Comparison of ENCODE assay signal across 8 mouse cellular contexts in the genomic region with DNA sequence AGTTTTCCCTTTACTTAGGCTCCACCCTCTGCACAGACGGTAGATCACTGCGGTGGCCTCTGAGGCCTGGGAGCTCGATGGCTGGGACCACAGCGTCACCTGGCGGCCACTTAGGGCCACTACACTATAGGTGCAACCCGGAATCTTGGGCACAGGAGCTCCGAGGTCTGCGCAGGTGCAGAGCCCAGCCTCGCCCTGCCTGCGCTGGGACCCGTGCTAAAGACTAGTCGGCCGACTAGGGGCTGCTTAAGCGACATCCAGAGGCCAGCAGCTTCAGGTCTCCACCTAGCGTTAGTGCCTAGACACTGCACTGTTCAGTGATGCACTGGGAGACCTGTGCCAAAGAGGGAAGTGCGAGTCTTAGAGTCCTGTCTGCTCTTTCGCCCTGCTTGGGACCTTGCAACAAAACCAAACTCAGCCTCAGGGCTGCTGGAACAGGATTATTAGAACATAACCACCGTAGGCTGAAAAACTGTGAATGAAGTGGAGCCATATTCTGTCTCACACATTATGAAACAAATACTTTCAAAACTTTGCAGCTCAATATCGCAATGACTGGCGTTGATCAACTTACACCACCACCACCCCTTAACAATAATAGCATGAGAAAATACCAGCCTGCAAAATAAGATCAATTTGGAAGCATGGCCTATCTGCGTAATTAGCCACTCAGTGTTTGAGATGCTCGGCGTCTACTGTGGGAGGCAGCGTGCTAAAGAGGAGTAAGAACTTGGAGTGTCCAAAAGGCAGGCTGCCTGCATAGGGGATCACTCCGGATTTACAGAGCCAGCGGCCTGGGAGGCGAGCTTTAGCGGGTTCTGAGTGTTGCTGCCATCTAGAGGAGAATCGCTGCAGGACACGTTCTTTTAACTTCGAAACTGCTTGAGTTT. TPM values are rescaled to one million over a fixed set of nuclear protein-coding genes. Genes with fewer than 3 reads are reported as not detected.
DNase-seq lines count a peak whose midpoint lies in the region; ATAC-seq and TF ChIP-seq lines count a peak whose summit lies in the region.

No protein-coding gene starts in this region.

- peak overlapping the region; percentile 52 for H3K4me2 ChIP-seq in heart, embryonic 11.5 days
- peak overlapping the region; percentile 44 for H3K4me2 ChIP-seq in kidney, embryonic 16.5 days (replicated peaks; ENCODE audit: low read depth, low read length)

- no peaks in the 10 kb centered on the region for H3K36me3 ChIP-seq in erythroblast, embryonic 14.5 days (ENCODE audit: control insufficient read depth)
- no peaks in the 10 kb centered on the region for H3K36me3 ChIP-seq in heart, embryonic 11.5 days (ENCODE audit: control insufficient read depth, insufficient read depth, low read length)
- H3K36me3 ChIP-seq in kidney, embryonic 16.5 days (ENCODE audit: insufficient read depth, low read length), result no peaks in the 10 kb centered on the region
- no peaks in the 10 kb centered on the region for H3K36me3 ChIP-seq in liver, adult 2 months (ENCODE audit: control insufficient read depth, insufficient read depth, low read length)

- H3K9ac ChIP-seq in heart, embryonic 11.5 days (ENCODE audit: low read depth, low read length), result no peak overlapping the region
- peak overlapping the region; percentile 35; the same call in 1 of the 2 replicates for H3K9ac ChIP-seq in kidney, embryonic 16.5 days (replicated peaks; ENCODE audit: low read length)
- no peak overlapping the region for H3K9ac ChIP-seq in liver, adult 2 months (ENCODE audit: low read depth, low read length)

- 24% methylated on average over 31 of the region's 31 CpGs for WGBS in heart, embryonic 11.5 days (ENCODE audit: insufficient replicate concordance)
- WGBS in kidney, embryonic 16.5 days, result 14% methylated on average over 31 of the region's 31 CpGs
- WGBS in liver, adult 2 months, result 18% methylated on average over 31 of the region's 31 CpGs

- ATAC-seq in heart, embryonic 11.5 days (replicated peaks; ENCODE audit: insufficient number of reproducible peaks, low FRiP score, low TSS enrichment), result peak; percentile 82
- peak; percentile 97 for ATAC-seq in kidney, embryonic 16.5 days (ENCODE audit: low FRiP score, low TSS enrichment)
- peak; percentile 89 for ATAC-seq in monocyte, adult 5-6 weeks (replicated peaks; ENCODE audit: insufficient number of reproducible peaks, low FRiP score, low TSS enrichment, poor library complexity, severe bottlenecking)

- TF ChIP-seq POLR2A in liver, adult 2 months (IDR thresholded peaks at IDR 0.05; ENCODE audit: extremely low read depth, insufficient read depth, low read length), result no peak

- peaks cover 3% of the 10 kb centered on the region for H3K9me3 ChIP-seq in erythroblast, embryonic 14.5 days (ENCODE audit: control insufficient read depth, low read length)
- H3K9me3 ChIP-seq in heart, embryonic 11.5 days (replicated peaks; ENCODE audit: control insufficient read depth, low read length), result no peaks in the 10 kb centered on the region
- H3K9me3 ChIP-seq in kidney, embryonic 16.5 days (ENCODE audit: low read length), result no peaks in the 10 kb centered on the region

- peak; percentile 98 for DNase-seq in A20 (ENCODE audit: low read depth, low spot score)
- peak; percentile 88 for DNase-seq in brain, adult 2 months (ENCODE audit: low read depth, low spot score)
- peak; percentile 72 for DNase-seq in liver, adult 2 months (ENCODE audit: extremely low read depth, low read depth, low spot score)
- DNase-seq in spleen, postnatal 4 days (ENCODE audit: low spot score in 2 of 2), result peak; percentile 90 to 96

- peak overlapping the region; percentile 8 for H3K4me3 ChIP-seq in erythroblast, embryonic 14.5 days (replicated peaks)
- H3K4me3 ChIP-seq in heart, embryonic 11.5 days (ENCODE audit: low read depth, low read length), result peak overlapping the region; percentile 2
- H3K4me3 ChIP-seq in kidney, embryonic 16.5 days (ENCODE audit: low read length), result peak overlapping the region; percentile 23
- H3K4me3 ChIP-seq in liver, adult 2 months (ENCODE audit: insufficient read depth, low read depth, low read length), result peak overlapping the region; percentile 32

- no peaks in the 10 kb centered on the region for H3K79me2 ChIP-seq in liver, adult 2 months (ENCODE audit: control insufficient read depth, insufficient read depth, low read length)

- H3K27ac ChIP-seq in heart, embryonic 11.5 days (ENCODE audit: low read depth, low read length), result no peak overlapping the region
- peak overlapping the region; percentile 75 for H3K27ac ChIP-seq in kidney, embryonic 16.5 days (ENCODE audit: low read length)
- H3K27ac ChIP-seq in liver, adult 2 months (replicated peaks; ENCODE audit: insufficient read depth, low read depth, low read length), result no peak overlapping the region

- peaks cover 13% of the 10 kb centered on the region for H3K4me1 ChIP-seq in erythroblast, embryonic 14.5 days (ENCODE audit: control insufficient read depth)
- no peaks in the 10 kb centered on the region for H3K4me1 ChIP-seq in heart, embryonic 11.5 days (ENCODE audit: control insufficient read depth, insufficient read depth, low read length)
- H3K4me1 ChIP-seq in kidney, embryonic 16.5 days (ENCODE audit: insufficient read depth, low read length), result peaks cover 6% of the 10 kb centered on the region; the same call in 1 of the 2 replicates
- no peaks in the 10 kb centered on the region for H3K4me1 ChIP-seq in liver, adult 2 months (ENCODE audit: control insufficient read depth, insufficient read depth, low read length)

- peak; percentile 90 for TF ChIP-seq CTCF in liver, adult 2 months (IDR thresholded peaks at IDR 0.05; ENCODE audit: low read depth, low read length)

- H3K27me3 ChIP-seq in erythroblast, embryonic 14.5 days (ENCODE audit: control insufficient read depth), result peaks cover 4% of the 10 kb centered on the region
- no peaks in the 10 kb centered on the region for H3K27me3 ChIP-seq in heart, embryonic 11.5 days (ENCODE audit: control insufficient read depth, insufficient read depth, low read length)
- H3K27me3 ChIP-seq in kidney, embryonic 16.5 days (ENCODE audit: insufficient read depth, low read length), result no peaks in the 10 kb centered on the region
- no peaks in the 10 kb centered on the region for H3K27me3 ChIP-seq in liver, adult 2 months (ENCODE audit: control insufficient read depth, insufficient read depth, low read length)

RNA-seq across cellular contexts. Expression of a gene that starts 19.8 kb away (rescaled TPM):
- 7.0 and 10.8 TPM in 2 replicates for polyA plus RNA-seq in erythroblast, embryonic 14.5 days (2012)
- polyA plus RNA-seq in heart, embryonic 11.5 days (2014; fragmentation: Nextera tagmentation; extraction: Ambion mirVana), result 44.5 and 52.6 TPM in 2 replicates
- polyA plus RNA-seq in kidney, embryonic 16.5 days (2015; fragmentation: Nextera tagmentation; extraction: Ambion mirVana), result 32.6 and 35.8 TPM in 2 replicates
- 0.65 and 1.6 TPM in 2 replicates for total RNA-seq in liver, adult 2 months (2014; rRNA removed)
- polyA plus RNA-seq in liver, adult 2 months (2012; rRNA removed), result 0.02 and 0.05 TPM in 2 replicates
- total RNA-seq in monocyte, adult 5-6 weeks (2017), result 2.9 to 12.3 TPM (median 3.7 TPM) in 3 replicates
